9 mouse cellular contexts compared by ENCODE assay signal in the genomic region with DNA sequence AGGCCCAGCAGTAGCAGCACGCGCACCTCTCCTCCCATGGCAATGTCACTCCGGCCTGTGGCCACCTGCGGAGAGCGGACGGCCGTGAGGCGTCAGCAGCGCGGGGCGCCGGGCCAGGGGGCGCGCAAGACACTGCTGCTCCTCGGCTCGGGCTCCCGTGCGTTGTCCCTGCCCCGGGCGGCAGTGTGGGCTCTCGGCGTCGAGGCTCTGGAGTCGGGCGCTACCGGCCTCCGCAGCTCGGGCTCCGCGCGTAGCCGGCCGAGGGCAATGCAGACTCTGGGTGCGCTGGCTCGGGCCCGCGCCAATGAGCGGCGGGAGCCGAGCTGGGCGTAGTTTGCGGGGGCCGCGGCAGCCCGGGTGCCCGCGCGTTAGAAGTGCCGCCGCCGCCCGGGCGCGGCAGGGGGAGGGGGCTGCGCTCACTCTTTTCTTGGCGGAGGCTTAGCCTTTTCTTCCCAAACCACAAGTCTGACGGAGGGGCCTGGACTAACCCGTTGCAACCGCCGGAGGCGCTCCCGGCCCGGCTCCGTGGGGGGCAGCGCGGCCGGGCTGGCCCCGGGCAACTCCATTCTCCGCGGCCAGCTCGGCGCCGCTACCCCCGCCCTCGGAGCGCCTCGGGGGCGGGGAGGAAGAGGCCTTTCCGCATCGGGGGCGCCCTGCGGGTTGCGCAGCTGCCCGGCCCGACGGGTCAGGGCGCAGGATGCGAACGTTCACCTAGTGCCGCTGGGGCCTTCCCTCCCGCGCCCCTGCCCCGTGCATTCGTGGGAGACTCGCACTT. TPM values are rescaled to one million over a fixed set of nuclear protein-coding genes. Genes with fewer than 3 reads are reported as not detected.
DNase-seq lines count a peak whose midpoint lies in the region; ATAC-seq and TF ChIP-seq lines count a peak whose summit lies in the region.
"Had no signal": no experiment of that assay in that cellular context is flagged by ENCODE, and none has a peak within 500 bp of the region (broad histone marks: within the 10 kb centered on the region; RNA-seq: fewer than 3 reads in every experiment).

No protein-coding gene starts in this region.

- peak overlapping the region; percentile 59 for H3K4me2 ChIP-seq in hindbrain, embryonic 12.5 days (replicated peaks)
- H3K4me2 ChIP-seq in limb, embryonic 15.5 days = peak overlapping the region; percentile 91
- H3K4me2 ChIP-seq in midbrain, postnatal 0 days (ENCODE audit: low read depth, low read length, poor library complexity, severe bottlenecking) = peak overlapping the region; percentile 54

- WGBS in hindbrain, embryonic 12.5 days = under 1% methylated on average over 76 of the region's 95 CpGs
- WGBS in limb, embryonic 15.5 days = 0% methylated on average over 68 of the region's 95 CpGs
- under 1% methylated on average over 45 of the region's 95 CpGs for WGBS in midbrain, postnatal 0 days

- peak overlapping the region; percentile 49 for H3K4me3 ChIP-seq in layer of hippocampus, adult 2 months
- H3K4me3 ChIP-seq in hindbrain, embryonic 12.5 days = peak overlapping the region; percentile 39
- peak overlapping the region; percentile 48 for H3K4me3 ChIP-seq in limb, embryonic 15.5 days
- peak overlapping the region; percentile 33 for H3K4me3 ChIP-seq in midbrain, postnatal 0 days (ENCODE audit: low read depth, low read length)

- peak; percentile 52; the same call in 1 of the 2 replicates for ATAC-seq in hindbrain, embryonic 12.5 days (ENCODE audit: low FRiP score)
- no peak for ATAC-seq in limb, embryonic 15.5 days (ENCODE audit: insufficient number of reproducible peaks, low FRiP score, low TSS enrichment, low read depth)
- peak; percentile 49; the same call in 1 of the 2 replicates for ATAC-seq in midbrain, postnatal 0 days (ENCODE audit: low FRiP score)
- ATAC-seq in monocyte, adult 5-6 weeks (replicated peaks; ENCODE audit: insufficient number of reproducible peaks, low FRiP score, low TSS enrichment, poor library complexity, severe bottlenecking) = no peak

- peak overlapping the region; percentile 58 for H3K9ac ChIP-seq in hindbrain, embryonic 12.5 days
- H3K9ac ChIP-seq in limb, embryonic 15.5 days = peak overlapping the region; percentile 26; the same call in 1 of the 2 replicates
- H3K9ac ChIP-seq in midbrain, postnatal 0 days (replicated peaks; ENCODE audit: low read length, poor library complexity, severe bottlenecking) = 0 out of 2 replicates have a peak overlapping the region, but pooled peaks have one; percentile 39

- H3K36me3 ChIP-seq in hindbrain, embryonic 12.5 days = no peaks in the 10 kb centered on the region
- no peaks in the 10 kb centered on the region for H3K36me3 ChIP-seq in limb, embryonic 15.5 days
- no peaks in the 10 kb centered on the region for H3K36me3 ChIP-seq in midbrain, postnatal 0 days (ENCODE audit: insufficient read depth, low read length)

- peaks cover 23% of the 10 kb centered on the region for H3K4me1 ChIP-seq in hindbrain, embryonic 12.5 days
- peaks cover 26% of the 10 kb centered on the region for H3K4me1 ChIP-seq in limb, embryonic 15.5 days
- H3K4me1 ChIP-seq in midbrain, postnatal 0 days (ENCODE audit: insufficient read depth, low read length) = no peaks in the 10 kb centered on the region

- no peak for DNase-seq in layer of hippocampus, adult 2 months (ENCODE audit: low spot score in 2 of 2)
- no peak for DNase-seq in layer of hippocampus, adult 11-12 months (ENCODE audit: low spot score)
- DNase-seq in embryo, embryonic 10.5 days (ENCODE audit: low spot score) = peak; percentile 71
- peak; percentile 39 for DNase-seq in midbrain, postnatal 0 days (ENCODE audit: low spot score)
- DNase-seq in layer of hippocampus, postnatal 36 days = no peak

- H3K27ac ChIP-seq in layer of hippocampus, adult 2 months = peak overlapping the region; percentile 73
- no peak overlapping the region for H3K27ac ChIP-seq in hindbrain, embryonic 12.5 days
- H3K27ac ChIP-seq in limb, embryonic 15.5 days = no peak overlapping the region
- H3K27ac ChIP-seq in midbrain, postnatal 0 days (ENCODE audit: low read depth, low read length) = no peak overlapping the region

- H3K27me3 ChIP-seq in hindbrain, embryonic 12.5 days = peaks cover 91% of the 10 kb centered on the region
- H3K27me3 ChIP-seq in limb, embryonic 15.5 days = peaks cover 74% of the 10 kb centered on the region
- peaks cover 81% of the 10 kb centered on the region for H3K27me3 ChIP-seq in midbrain, postnatal 0 days (ENCODE audit: insufficient read depth, low read length)

- TF ChIP-seq CTCF in layer of hippocampus, adult 2 months (conservative IDR thresholded peaks at IDR 0.05) = peak; percentile 67
- TF ChIP-seq CTCF in midbrain, postnatal 0 days (IDR thresholded peaks at IDR 0.05) = no peak

- no peaks in the 10 kb centered on the region for H3K9me3 ChIP-seq in hindbrain, embryonic 12.5 days (replicated peaks)
- H3K9me3 ChIP-seq in limb, embryonic 15.5 days = no peaks in the 10 kb centered on the region
- H3K9me3 ChIP-seq in midbrain, postnatal 0 days (ENCODE audit: low read length) = no peaks in the 10 kb centered on the region

RNA-seq across cellular contexts. Expression of a gene that starts 0.5 kb away (rescaled TPM):
- 1 to 10 TPM; 4.7 to 5.4 TPM for total RNA-seq in layer of hippocampus, adult 2 months (2021)
- 1.7 and 3.0 TPM in 2 replicates for polyA plus RNA-seq in hindbrain, embryonic 12.5 days (2016; fragmentation: Nextera tagmentation; extraction: Ambion mirVana)
- 4.8 and 5.4 TPM in 2 replicates for polyA plus RNA-seq in limb, embryonic 15.5 days (2015; fragmentation: Nextera tagmentation; extraction: Ambion mirVana)
- total RNA-seq in midbrain, postnatal 0 days (2014; rRNA removed) = 5.5 and 10.5 TPM in 2 replicates
- polyA plus RNA-seq in midbrain, postnatal 0 days (2015; fragmentation: Nextera tagmentation; extraction: Ambion mirVana) = 3.1 and 3.6 TPM in 2 replicates
- not detected in 3 replicates for total RNA-seq in monocyte, adult 5-6 weeks (2017)
- total RNA-seq in layer of hippocampus, postnatal 36 days (2021) = 1 to 10 TPM; 3.6 to 3.7 TPM
- total RNA-seq: neutrophil, adult 5-6 weeks had no signal

RNA-seq across cellular contexts. Expression of a gene that starts 12.3 kb away (rescaled TPM):
- 10 to 100 TPM; 50.7 to 53.2 TPM for total RNA-seq in layer of hippocampus, adult 2 months (2021)
- 144 and 151 TPM in 2 replicates for polyA plus RNA-seq in hindbrain, embryonic 12.5 days (2016; fragmentation: Nextera tagmentation; extraction: Ambion mirVana)
- polyA plus RNA-seq in limb, embryonic 15.5 days (2015; fragmentation: Nextera tagmentation; extraction: Ambion mirVana) = 107 TPM in 2 replicates
- total RNA-seq in midbrain, postnatal 0 days (2014; rRNA removed) = 106 and 113 TPM in 2 replicates
- 143 and 153 TPM in 2 replicates for polyA plus RNA-seq in midbrain, postnatal 0 days (2015; fragmentation: Nextera tagmentation; extraction: Ambion mirVana)
- 32.3 to 55.6 TPM (median 50.2 TPM) in 3 replicates for total RNA-seq in monocyte, adult 5-6 weeks (2017)
- 10 to 100 TPM; 45.6 to 47.6 TPM for total RNA-seq in layer of hippocampus, postnatal 36 days (2021)

RNA-seq across cellular contexts. Expression of a gene that starts 12.5 kb away (rescaled TPM):
- total RNA-seq in layer of hippocampus, adult 2 months (2021) = 1 to 10 TPM; 3.9 to 8.7 TPM
- polyA plus RNA-seq in hindbrain, embryonic 12.5 days (2016; fragmentation: Nextera tagmentation; extraction: Ambion mirVana) = 0.39 and 0.60 TPM in 2 replicates
- 0.61 and 4.0 TPM in 2 replicates for polyA plus RNA-seq in limb, embryonic 15.5 days (2015; fragmentation: Nextera tagmentation; extraction: Ambion mirVana)
- total RNA-seq in midbrain, postnatal 0 days (2014; rRNA removed) = 1.5 and 1.6 TPM in 2 replicates
- polyA plus RNA-seq in midbrain, postnatal 0 days (2015; fragmentation: Nextera tagmentation; extraction: Ambion mirVana) = 1.4 and 1.7 TPM in 2 replicates
- not detected in 3 replicates for total RNA-seq in monocyte, adult 5-6 weeks (2017)
- 1 to 10 TPM; 4.2 to 4.4 TPM for total RNA-seq in layer of hippocampus, postnatal 36 days (2021)
- total RNA-seq: neutrophil, adult 5-6 weeks had no signal

RNA-seq across cellular contexts. Expression of a gene that starts 16.9 kb away (rescaled TPM):
- total RNA-seq in layer of hippocampus, adult 2 months (2021) = 1 to 10 TPM; 1.3 to 1.8 TPM
- 28.5 and 28.8 TPM in 2 replicates for polyA plus RNA-seq in hindbrain, embryonic 12.5 days (2016; fragmentation: Nextera tagmentation; extraction: Ambion mirVana)
- 61.6 and 72.1 TPM in 2 replicates for polyA plus RNA-seq in limb, embryonic 15.5 days (2015; fragmentation: Nextera tagmentation; extraction: Ambion mirVana)
- 8.6 and 10.8 TPM in 2 replicates for total RNA-seq in midbrain, postnatal 0 days (2014; rRNA removed)
- 10.4 and 11.7 TPM in 2 replicates for polyA plus RNA-seq in midbrain, postnatal 0 days (2015; fragmentation: Nextera tagmentation; extraction: Ambion mirVana)
- 0.57 to 0.58 TPM in 2 of 3 replicates, not detected in the other for total RNA-seq in monocyte, adult 5-6 weeks (2017)
- 1 to 10 TPM; 1.8 to 2.1 TPM for total RNA-seq in layer of hippocampus, postnatal 36 days (2021)
- total RNA-seq: neutrophil, adult 5-6 weeks had no signal

RNA-seq across cellular contexts. Expression of a gene that starts 27.1 kb away (rescaled TPM):
- total RNA-seq in layer of hippocampus, adult 2 months (2021) = 10 to 100 TPM; 71.6 to 80.3 TPM
- polyA plus RNA-seq in hindbrain, embryonic 12.5 days (2016; fragmentation: Nextera tagmentation; extraction: Ambion mirVana) = 40.1 TPM in 2 replicates
- polyA plus RNA-seq in limb, embryonic 15.5 days (2015; fragmentation: Nextera tagmentation; extraction: Ambion mirVana) = 26.6 and 32.9 TPM in 2 replicates
- total RNA-seq in midbrain, postnatal 0 days (2014; rRNA removed) = 42.1 and 46.5 TPM in 2 replicates
- polyA plus RNA-seq in midbrain, postnatal 0 days (2015; fragmentation: Nextera tagmentation; extraction: Ambion mirVana) = 40.8 and 41.7 TPM in 2 replicates
- total RNA-seq in monocyte, adult 5-6 weeks (2017) = 28.8 to 34.0 TPM (median 33.8 TPM) in 3 replicates
- total RNA-seq in layer of hippocampus, postnatal 36 days (2021) = 10 to 100 TPM; 77.3 to 86.3 TPM

Comparison
In these comparisons a context has a peak if more than half of its experiments do, and no peak if none do; other contexts are left out.
1. DNase-seq: peak in embryo, embryonic 10.5 days (single experiment) and midbrain, postnatal 0 days (single experiment); none in layer of hippocampus, adult 2 months (0 of 2), layer of hippocampus, adult 11-12 months (single experiment) and layer of hippocampus, postnatal 36 days (0 of 2).
2. ATAC-seq: peak in hindbrain, embryonic 12.5 days (single experiment) and midbrain, postnatal 0 days (single experiment); none in limb, embryonic 15.5 days (single experiment) and monocyte, adult 5-6 weeks (single experiment).
3. Peak in every context shown above with its lines, with median percentiles within 50 percentile points of each other: H3K4me3 ChIP-seq, H3K4me2 ChIP-seq and H3K9ac ChIP-seq.